Mouse (Mus musculus) lung, embryonic 16.5 days (tissue): Measurements from ENCODE around the gene Agbl1. TPM values are rescaled to one million over a fixed set of nuclear protein-coding genes. Genes with fewer than 3 reads are reported as not detected.

Source experiments
- ATAC-seq: fragments of 200-750 bp; cut with Nextera tagmentation; 2 replicates; pipeline ENCODE4 v1.8.0; 2017; ENCODE audit warnings: low read depth, mild to moderate bottlenecking, moderate library complexity
- H3K27ac ChIP-seq: fragments of 300-500 bp; sonication (generic); 2 replicates; pipeline ENCODE4 v1.5.1; 2014; ENCODE audit warnings: mild to moderate bottlenecking, control low read depth, low read length
- H3K27me3 ChIP-seq: fragments of 300-500 bp; sonication (generic); 2 replicates; pipeline ENCODE4 v1.6.1; 2014; ENCODE audit warnings: low read depth, low read length, mixed read lengths; ENCODE audit not compliant: control insufficient read depth, insufficient read depth
- H3K36me3 ChIP-seq: fragments of 300-500 bp; sonication (generic); 2 replicates; pipeline ENCODE4 v1.6.1; 2014; ENCODE audit warnings: low read length; ENCODE audit not compliant: control insufficient read depth, insufficient read depth
- H3K4me1 ChIP-seq: fragments of 300-500 bp; sonication (generic); replicated peaks from 2 replicates; pipeline ENCODE4 v1.6.1; 2014; ENCODE audit warnings: low read length, mixed read lengths; ENCODE audit not compliant: control insufficient read depth, insufficient read depth
- H3K4me2 ChIP-seq: fragments of 300-500 bp; sonication (generic); 2 replicates; pipeline ENCODE4 v1.6.1; 2014; ENCODE audit warnings: low read depth, low read length, control low read depth
- H3K4me3 ChIP-seq: fragments of 300-500 bp; sonication (generic); 2 replicates; pipeline ENCODE4 v1.5.1; 2014; ENCODE audit warnings: mild to moderate bottlenecking, low read length, control low read depth
- H3K9ac ChIP-seq: fragments of 300-500 bp; sonication (generic); 2 replicates; pipeline ENCODE4 v1.6.1; 2014; ENCODE audit warnings: low read length, control low read depth
- H3K9me3 ChIP-seq: fragments of 300-500 bp; sonication (generic); 2 replicates; pipeline ENCODE4 v1.6.1; 2016; ENCODE audit warnings: low read length; ENCODE audit not compliant: control insufficient read depth
- WGBS: fragments of 180-500 bp; shearing (Covaris S2); extraction: QIAGEN DNeasy Blood & Tissue Kit; methylation state at CpG from one replicate; pipeline ENCODE4 v1.1.7; 2014; 5-methylcytosine and 5-hydroxymethylcytosine counted together
- polyA plus RNA-seq: library from polyadenylated mRNA; unstranded; fragments of >200 nt; fragmentation: Nextera tagmentation; extraction: Ambion mirVana; gene quantifications from 2 replicates; pipeline ENCODE4 v1.2.1, GENCODE M21; 2015

Gene Agbl1
- polyA plus RNA-seq, 1 experiment from 2014 or later = not detected

- H3K9ac ChIP-seq = no peak overlapping the region
- H3K36me3 ChIP-seq = no peaks in the 10 kb centered on the region
- H3K27ac ChIP-seq = no peak overlapping the region
- H3K4me3 ChIP-seq = no peak overlapping the region
- no peak overlapping the region for H3K4me2 ChIP-seq
- no peaks in the 10 kb centered on the region for H3K4me1 ChIP-seq
- no peaks in the 10 kb centered on the region for H3K27me3 ChIP-seq
- ATAC-seq = no peak
- WGBS = 62% methylated on average over 4 of the region's 4 CpGs
- H3K9me3 ChIP-seq = no peaks in the 10 kb centered on the region
Observed at GRCm38 (mm10) chr7:76371269-76371668, 141.6 kb downstream of the Agbl1 start.

- H3K27ac ChIP-seq = no peak overlapping the region
Observed at GRCm38 (mm10) chr7:76379493-76379892, 149.8 kb downstream of the Agbl1 start.

GRCm38 (mm10) chr7:76381986-76382385, 152.3 kb downstream of the Agbl1 start:
- Histone ChIP-seq H3K9ac (no peak overlapping the region), H3K9me3 (no peaks in the 10 kb centered on the region), H3K27ac (no peak overlapping the region), H3K4me1 (no peaks in the 10 kb centered on the region), H3K4me3 (no peak overlapping the region), H3K4me2 (no peak overlapping the region), H3K27me3 (no peaks in the 10 kb centered on the region), H3K36me3 (no peaks in the 10 kb centered on the region)
- WGBS = 68% methylated on average over 2 of the region's 2 CpGs
- no peak for ATAC-seq

More at GRCm38 (mm10) chr7:76379493-76379892, 149.8 kb downstream of the Agbl1 start:
- no peaks in the 10 kb centered on the region for H3K9me3 ChIP-seq
- no peak for ATAC-seq
- no peaks in the 10 kb centered on the region for H3K36me3 ChIP-seq
- no peaks in the 10 kb centered on the region for H3K4me1 ChIP-seq
- WGBS = 84% methylated on average over 3 of the region's 3 CpGs
- H3K4me3 ChIP-seq = no peak overlapping the region
- H3K27me3 ChIP-seq = no peaks in the 10 kb centered on the region
- no peak overlapping the region for H3K9ac ChIP-seq
- no peak overlapping the region for H3K4me2 ChIP-seq

GRCm38 (mm10) chr7:76389240-76389639, 159.6 kb downstream of the Agbl1 start:
- Histone ChIP-seq H3K9me3 (no peaks in the 10 kb centered on the region), H3K4me3 (no peak overlapping the region), H3K36me3 (no peaks in the 10 kb centered on the region), H3K27ac (0 out of 2 replicates have a peak overlapping the region, but pooled peaks have one; percentile 16), H3K9ac (no peak overlapping the region), H3K27me3 (no peaks in the 10 kb centered on the region), H3K4me2 (no peak overlapping the region), H3K4me1 (peaks cover 8% of the 10 kb centered on the region; the same call in 1 of the 2 replicates)
- 48% methylated on average over 5 of the region's 5 CpGs for WGBS
- peak; percentile 51; the same call in 1 of the 2 replicates for ATAC-seq

DNA sequence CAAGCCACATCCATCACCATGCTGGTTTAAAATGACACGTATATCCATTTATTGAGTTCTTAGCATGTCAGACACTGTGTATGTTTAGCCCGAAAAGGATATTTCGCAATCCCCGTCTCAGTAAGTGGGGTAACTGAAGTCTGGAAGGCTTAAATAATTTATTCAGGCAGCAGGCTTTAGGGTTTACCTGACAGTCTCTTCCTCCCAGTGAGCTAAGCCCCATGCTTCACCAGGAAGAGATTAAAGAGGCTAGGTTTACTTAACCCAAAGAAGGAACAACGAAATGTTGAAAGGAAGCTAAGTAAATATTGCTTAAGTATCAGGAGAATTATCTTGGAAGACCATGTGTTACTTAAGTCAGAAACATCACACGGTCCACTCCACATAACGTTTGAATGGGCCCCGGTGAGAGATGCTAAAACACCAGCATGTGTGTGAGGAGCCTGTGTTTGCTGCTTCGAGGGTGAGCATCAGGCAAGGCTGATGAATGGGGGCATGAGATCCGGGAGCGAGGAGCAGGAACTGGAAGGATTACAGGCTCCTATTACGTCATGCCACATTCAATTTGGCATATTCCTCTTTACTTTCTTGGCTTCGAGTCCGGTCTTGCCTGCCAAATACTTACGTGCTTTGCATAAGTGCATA, 162.7 kb downstream of the Agbl1 start:
- Histone ChIP-seq H3K4me3 (no peak overlapping the region; the same call in 1 of the 2 replicates), H3K27me3 (no peaks in the 10 kb centered on the region), H3K9ac (no peak overlapping the region), H3K27ac (no peak overlapping the region), H3K36me3 (no peaks in the 10 kb centered on the region), H3K9me3 (no peaks in the 10 kb centered on the region), H3K4me2 (peak overlapping the region; percentile 53), H3K4me1 (peaks cover 8% of the 10 kb centered on the region; the same call in 1 of the 2 replicates)
- WGBS = 5% methylated on average over 15 of the region's 15 CpGs
- ATAC-seq = peak; percentile 55

DNA sequence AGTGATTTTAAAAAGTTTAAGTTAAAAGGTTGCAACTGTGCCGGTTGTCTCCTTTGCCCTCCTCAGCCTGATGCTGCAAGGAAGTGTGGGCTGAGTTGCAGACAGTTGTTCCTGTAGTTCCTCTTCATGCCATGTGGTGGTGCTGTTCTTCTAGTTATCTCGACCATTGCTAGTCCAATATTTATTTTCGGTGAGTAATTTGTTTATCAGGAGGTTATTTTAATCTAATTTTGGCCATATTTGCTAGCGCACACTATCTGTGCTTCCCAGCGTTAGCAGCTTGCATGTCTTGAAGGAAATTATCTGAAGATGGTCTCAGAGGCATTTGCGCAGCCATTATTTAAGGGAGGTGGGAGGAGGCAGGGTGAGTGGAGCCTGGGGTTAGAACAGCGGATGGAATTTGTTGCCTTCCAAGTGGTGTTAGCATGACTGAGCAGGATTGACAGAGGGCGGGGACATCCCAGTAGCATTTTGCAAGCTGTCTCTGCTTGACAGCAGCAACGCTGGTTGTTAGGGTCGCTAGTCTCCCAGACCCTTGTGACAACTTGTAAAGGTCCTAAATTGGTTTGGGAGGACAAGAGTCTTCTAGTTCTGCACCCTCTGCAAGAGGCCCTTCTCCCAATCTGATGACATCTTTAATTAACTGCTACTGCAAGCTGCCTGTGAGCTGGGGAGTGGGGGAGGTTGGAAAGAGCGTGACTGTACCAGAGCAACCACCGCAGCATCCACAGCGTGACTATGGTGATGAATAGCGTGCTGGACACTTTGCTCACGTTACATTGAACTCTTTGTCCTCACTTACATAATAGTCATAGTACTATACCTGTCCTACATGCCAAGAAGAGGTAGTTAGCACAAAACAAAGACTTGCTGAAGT, 163.5 kb downstream of the Agbl1 start:
- Histone ChIP-seq H3K9me3 (no peaks in the 10 kb centered on the region), H3K4me2 (peak overlapping the region; percentile 53), H3K27me3 (no peaks in the 10 kb centered on the region), H3K4me3 (peak overlapping the region; percentile 28), H3K4me1 (peaks cover 8% of the 10 kb centered on the region; the same call in 1 of the 2 replicates), H3K27ac (no peak overlapping the region), H3K9ac (no peak overlapping the region), H3K36me3 (no peaks in the 10 kb centered on the region)
- ATAC-seq = peak; percentile 82
- 9% methylated on average over 15 of the region's 15 CpGs for WGBS

DNA sequence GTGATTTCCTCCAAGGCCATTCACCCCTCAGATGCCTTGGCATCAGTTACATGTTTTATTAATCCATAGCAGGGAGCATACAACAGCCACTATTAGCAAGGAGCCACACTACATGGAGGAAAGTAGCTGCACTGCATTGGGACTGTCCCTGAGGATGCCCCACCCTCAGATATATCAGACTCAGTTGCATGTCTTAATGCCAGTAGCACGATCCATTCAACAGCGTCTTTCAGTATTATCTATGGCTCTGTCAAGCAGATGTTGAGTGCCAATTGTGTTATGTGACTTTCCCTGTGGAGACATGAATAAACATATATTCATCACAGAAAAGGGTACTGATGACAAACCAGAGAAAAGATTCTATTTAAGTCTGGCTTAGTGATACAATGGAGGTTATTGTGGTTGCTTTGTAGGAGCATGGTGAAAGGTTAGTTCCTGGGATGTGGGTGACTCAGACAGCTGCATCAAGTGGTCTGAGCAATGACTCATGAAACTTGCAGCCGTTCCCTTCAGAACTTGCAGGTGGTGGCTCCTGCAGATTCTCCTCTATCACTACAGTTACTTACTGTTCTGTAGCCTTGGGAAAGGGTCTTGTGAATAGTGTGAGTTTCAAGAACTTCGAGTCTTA, 178.4 kb downstream of the Agbl1 start:
- 60% methylated on average over 4 of the region's 4 CpGs for WGBS
- ATAC-seq = no peak
- peaks cover 3% of the 10 kb centered on the region; the same call in 1 of the 2 replicates for H3K4me1 ChIP-seq
- no peaks in the 10 kb centered on the region for H3K27me3 ChIP-seq
- H3K36me3 ChIP-seq = no peaks in the 10 kb centered on the region
- H3K4me2 ChIP-seq = no peak overlapping the region
- H3K27ac ChIP-seq = no peak overlapping the region
- no peak overlapping the region for H3K9ac ChIP-seq
- H3K4me3 ChIP-seq = no peak overlapping the region
- no peaks in the 10 kb centered on the region for H3K9me3 ChIP-seq

DNA sequence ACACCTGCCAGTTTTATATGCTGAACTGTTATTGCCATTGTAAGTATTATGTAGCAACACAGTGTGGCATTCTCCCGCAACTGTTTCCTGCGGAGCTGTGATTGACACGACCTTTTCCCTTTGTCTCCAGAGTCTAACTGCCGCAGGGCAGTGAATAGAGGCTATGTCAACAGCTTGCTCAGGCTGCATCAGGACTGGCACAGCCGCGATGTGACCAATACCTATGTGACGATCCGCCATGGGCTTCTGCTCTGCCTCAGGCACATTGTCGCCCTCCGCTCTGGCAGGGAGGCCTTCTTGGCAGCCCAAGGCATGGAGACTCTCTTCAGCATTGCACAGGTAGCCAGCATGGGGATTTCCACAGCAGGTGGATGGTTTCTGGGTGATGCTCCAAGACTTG, 179.3 kb downstream of the Agbl1 start:
- Histone ChIP-seq H3K4me3 (no peak overlapping the region), H3K9me3 (no peaks in the 10 kb centered on the region), H3K36me3 (no peaks in the 10 kb centered on the region), H3K4me1 (peaks cover 3% of the 10 kb centered on the region; the same call in 1 of the 2 replicates), H3K4me2 (no peak overlapping the region), H3K9ac (no peak overlapping the region), H3K27ac (no peak overlapping the region), H3K27me3 (no peaks in the 10 kb centered on the region)
- 85% methylated on average over 10 of the region's 10 CpGs for WGBS
- ATAC-seq = no peak
